Mouse (Mus musculus) Muller cell, postnatal 12 days (primary cell): ENCODE measurements around the gene Fancd2.

ENCODE experiments used
- DNase-seq: peaks from one replicate; pipeline ENCODE4 v3.0.0-alpha.2; 2015; ENCODE audit errors: inconsistent ontology term

Gene Fancd2

DNA sequence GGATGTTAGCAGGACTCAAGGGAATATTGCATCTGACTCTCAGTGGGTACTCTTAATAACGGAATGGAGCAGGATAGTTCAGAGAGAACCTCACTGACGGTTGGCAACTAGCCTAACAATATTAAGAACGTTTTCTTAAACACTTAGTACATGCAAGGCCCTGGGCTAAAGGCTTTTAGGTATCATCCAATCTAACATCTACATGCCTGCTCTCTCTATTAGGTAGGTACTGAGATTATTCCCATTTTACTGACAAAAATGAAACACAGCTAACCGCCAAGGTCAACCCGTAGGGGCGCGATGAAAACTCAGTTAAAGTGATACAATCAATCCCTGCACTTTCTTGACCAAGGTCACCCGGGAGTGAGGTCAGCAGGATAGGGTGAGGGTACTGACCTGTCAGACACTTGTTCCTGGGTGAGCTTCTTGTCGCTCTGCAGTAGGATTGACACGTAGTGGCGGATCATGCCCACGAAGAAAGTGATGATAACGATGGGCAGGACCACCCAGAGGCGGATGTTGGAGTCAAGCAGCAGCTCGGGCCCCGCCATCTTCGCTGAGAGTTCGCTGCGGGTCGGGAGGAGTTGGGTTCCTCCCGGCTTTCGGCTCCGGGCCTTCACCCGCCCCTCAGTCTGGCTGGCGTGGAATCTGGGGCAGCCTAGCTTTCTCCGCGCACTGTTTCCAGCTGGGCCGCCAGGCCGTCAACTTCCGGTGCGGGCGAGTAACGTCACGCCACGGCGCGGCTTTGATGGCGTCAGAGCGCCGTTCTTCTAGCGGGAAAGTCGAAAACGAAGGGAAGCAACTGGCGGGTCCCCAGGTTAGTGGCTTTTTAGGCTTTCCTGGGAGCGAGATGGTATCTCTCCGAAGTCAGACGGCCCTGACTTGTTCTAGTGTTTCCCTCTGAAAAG is at the start of gene Fancd2, which contains the start of gene Emc3:
Fancd2 (plus strand) TSS at position 751 of the 908 bp plus-strand sequence.
Emc3 (minus strand) TSS at position 721 of the 908 bp plus-strand sequence.
- peak; percentile 90 for DNase-seq

DNA sequence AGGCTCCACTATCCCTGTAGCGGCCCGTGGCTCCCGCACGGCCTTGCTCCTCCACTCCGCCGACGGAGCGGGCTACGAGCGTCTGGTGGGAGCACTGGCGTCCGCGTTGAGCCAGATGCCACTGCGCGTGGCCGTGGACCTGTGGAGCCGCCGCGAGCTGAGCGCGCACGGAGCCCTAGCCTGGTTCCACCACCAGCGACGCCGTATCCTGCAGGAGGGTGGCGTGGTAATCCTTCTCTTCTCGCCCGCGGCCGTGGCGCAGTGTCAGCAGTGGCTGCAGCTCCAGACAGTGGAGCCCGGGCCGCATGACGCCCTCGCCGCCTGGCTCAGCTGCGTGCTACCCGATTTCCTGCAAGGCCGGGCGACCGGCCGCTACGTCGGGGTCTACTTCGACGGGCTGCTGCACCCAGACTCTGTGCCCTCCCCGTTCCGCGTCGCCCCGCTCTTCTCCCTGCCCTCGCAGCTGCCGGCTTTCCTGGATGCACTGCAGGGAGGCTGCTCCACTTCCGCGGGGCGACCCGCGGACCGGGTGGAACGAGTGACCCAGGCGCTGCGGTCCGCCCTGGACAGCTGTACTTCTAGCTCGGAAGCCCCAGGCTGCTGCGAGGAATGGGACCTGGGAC is 48.9 kb upstream of the Fancd2 start:
- DNase-seq, result no peak

DNA sequence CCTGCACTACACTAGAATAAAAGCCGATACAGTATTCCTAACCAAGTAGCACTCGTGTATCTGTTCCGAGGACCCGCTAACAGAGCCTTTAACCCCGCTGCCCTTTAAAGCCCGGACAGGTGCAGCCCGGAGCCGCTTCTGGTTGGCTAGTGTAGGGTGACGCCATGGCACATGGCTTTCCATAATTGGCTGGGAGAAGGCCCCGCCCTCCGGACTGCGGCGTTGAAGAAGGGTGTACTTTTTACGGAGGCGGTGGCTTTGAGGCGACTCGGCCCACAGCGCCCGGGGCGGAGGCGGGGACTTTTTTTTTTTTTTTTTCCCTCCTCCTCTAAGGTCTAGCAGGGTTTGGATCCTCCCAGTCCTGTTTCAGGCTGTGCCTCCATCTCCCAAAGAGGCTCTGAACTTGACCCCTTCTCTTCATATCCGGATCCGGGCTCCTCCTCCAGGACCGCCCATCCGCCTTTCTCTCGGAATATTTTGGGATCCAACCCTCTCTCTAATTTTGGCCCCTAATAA is 48.3 kb upstream of the Fancd2 start, which contains the start of gene Creld1:
Creld1 (plus strand) TSS at position 198 of the 516 bp plus-strand sequence.
- DNase-seq, result peak; percentile 99

DNA sequence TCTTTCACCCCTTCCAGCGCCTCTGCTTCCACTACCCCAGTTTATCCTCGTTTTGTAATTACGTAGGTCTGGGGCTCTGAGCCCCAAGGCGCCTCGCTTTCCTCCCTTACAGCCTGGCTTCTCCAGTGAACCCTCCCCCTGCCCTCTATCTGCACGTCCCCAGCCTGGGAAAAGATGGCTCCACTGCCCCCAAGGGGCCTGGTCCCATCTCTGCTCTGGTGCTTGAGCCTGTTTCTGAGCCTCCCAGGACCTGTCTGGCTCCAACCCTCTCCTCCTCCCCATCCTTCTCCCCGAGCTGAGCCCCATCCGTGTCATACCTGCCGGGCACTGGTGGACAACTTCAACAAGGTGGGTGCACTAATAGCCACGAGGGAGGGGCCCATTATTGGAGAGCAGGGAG is 47.8 kb upstream of the Fancd2 start:
- no peak for DNase-seq

DNA sequence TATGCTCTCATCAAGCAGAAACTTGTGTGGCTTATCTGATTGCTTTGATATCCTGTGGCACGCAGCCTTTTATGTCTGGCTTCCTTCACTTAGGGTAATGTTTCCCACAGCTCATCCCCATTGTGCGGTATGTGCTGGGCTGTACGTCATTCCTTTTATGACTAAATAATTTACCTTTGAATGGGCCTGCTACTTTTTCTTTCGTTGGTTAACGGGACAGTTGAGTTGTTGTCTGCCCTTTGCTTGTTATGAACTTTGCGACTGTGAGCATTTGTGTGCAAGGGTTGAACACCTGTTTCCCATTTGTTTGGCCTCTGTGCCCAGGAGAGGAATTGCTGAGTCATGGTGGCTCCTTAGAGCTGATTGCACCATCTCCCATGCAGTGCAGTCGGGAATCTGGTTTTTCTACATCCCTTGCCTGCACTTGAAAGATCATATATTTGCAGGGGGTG is 44.3 kb upstream of the Fancd2 start:
- DNase-seq, result peak; percentile 42

DNA sequence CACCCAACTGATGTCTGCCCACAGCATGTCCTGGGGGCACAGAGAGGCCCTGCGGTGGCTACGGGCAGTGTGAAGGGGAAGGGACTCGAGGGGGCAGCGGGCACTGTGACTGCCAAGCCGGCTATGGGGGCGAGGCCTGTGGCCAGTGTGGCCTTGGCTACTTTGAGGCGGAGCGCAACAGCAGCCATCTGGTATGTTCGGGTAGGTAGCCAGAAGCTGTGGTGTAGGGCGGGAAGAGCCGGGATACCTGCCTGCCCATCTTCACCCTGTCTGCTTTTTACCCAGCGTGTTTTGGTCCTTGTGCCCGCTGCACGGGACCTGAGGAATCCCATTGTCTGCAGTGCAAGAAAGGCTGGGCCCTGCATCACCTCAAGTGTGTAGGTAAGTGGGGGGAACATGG is 42.1 kb upstream of the Fancd2 start:
- DNase-seq, result no peak

DNA sequence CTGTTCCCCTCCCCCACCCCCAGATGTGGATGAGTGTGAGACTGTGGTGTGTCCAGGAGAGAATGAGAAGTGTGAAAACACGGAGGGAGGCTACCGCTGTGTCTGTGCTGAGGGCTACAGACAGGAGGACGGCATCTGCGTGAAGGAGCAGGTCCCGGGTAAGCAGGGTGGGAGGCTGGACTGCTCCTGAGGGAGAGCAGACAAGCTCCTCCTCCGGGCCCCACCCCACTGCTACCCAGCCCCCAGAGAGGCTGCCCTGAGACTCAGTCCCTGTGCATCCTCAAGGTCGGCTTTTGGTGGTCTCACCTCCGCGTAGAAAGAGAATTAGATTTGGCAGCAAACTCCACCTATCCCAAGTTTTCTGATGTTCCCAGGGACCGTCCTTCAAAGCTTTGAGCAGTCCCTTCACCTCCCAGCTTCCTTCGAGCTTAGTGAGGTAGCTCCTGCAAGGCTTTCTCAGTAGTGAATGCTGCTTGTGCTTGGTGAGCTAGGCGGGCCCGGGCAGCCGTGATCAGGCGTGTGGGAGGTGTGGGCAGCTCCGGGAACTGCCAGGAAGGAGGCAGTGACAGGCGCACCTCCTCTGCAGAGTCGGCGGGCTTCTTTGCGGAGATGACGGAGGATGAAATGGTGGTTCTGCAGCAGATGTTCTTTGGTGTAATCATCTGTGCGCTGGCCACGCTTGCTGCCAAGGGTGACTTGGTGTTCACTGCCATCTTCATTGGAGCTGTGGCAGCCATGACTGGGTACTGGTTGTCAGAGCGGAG is 39.2 kb upstream of the Fancd2 start:
- no peak for DNase-seq

DNA sequence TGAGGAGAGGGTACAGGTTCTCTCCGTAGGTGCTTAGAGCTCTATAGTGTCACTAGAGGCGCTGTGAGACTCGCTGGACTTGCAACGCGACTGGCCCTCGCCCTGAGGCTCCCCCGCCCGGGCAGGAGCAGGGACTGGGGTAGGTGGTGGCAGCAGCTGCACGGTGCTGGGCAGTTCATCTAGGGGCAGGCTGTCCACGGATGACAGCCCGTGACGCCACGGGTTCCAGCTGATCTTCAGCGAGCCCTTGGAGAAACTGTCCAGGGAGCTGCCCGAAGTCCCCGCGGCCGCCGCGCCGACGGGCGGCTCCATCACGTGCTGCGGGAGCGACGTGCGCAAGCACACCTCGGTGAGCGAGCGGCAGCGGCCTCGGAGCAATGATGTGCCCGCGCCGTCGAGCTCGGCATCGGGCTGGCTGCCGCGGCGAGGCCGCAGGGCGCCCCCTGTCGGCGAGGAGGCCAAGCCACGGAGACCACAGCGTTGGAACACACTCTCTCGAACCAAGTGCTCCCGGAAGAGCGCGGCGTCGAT is 37.2 kb upstream of the Fancd2 start:
- DNase-seq, result peak; percentile 80

DNA sequence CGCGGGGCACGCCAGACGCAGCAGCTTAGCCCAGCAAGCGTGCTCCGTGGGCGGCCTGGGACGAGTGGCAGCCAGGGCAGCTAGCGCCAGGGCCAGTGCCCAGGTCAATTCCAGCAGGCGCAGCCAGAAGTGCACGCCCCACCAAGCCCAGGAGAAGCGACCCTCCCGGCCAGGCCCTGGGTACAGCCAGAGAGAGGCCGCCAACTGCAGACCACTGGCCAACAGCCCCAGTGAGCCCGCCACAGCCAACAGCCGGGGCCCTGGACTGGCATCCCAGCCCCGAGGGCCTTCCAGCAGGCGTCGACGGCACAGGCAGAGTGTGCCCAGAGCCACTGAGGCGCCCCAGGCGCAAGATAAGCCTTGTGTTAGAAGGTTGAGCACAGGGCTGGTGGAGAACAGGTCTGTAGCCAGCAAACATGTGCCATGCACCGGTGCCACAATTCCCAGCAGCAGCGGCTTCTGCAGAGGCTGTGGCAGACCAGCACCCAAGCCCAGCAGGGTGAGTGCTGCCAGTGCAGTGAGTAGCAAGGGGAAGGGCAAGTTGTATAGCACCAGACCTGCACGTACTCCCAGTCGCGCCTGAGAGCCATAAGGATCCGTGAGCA is 36.3 kb upstream of the Fancd2 start:
- DNase-seq, result no peak

DNA sequence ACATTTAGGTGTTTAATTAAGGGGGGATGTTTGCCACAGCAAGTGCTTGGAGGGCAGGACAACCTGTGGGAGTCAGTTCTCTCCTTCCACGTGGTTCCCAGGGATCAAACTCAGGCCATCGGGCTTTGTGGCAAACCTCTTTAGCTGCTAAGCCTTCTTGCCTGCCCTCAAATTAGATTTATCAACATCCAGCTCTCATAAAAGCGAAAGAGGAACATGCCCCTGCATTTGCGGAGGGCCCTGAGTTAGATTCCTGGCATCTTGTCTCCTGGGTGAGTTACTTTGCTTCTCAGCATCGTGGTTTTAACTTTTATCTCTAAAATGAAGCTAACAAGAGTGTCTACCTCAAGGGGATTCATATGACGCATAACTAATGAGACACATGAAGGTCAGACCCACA is 32.1 kb upstream of the Fancd2 start:
- DNase-seq, result no peak

DNA sequence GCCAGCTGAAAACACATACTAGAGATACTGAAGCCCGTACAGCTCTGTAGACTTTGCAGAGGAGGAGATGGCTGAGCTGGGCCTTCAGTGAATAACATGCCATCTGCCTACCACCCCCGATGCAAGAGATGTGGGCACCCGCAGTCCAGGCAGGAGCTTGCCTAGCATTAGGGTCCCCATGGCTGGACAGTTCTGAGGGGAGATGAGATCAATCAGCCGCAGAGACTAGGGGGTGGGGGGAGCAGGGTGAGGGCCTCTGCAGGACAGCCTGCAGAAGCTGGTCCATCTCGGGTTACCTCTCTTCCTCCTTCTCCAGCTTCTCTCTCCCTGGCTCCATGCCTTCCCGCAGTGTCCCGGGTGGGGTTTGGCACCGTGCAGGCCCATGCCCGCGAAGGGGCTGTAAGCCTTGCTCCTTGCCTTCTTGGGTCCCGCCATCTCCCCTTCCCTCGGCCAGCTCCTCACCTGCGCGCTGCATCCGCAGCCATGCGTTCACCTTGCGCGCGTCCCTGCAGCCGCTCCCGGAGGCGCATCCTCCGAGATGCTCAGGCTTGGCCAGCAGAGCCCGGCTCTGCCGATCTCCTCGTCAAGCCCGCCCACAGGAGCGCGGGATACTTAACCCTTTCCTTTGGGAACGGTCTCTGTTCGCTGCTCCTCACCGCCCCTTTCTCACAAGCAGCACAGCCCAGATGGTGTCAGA is 29.9 kb upstream of the Fancd2 start, which contains the start of gene Prrt3:
Prrt3 (minus strand) TSS at position 544 of the 697 bp plus-strand sequence.
- DNase-seq, result no peak

DNA sequence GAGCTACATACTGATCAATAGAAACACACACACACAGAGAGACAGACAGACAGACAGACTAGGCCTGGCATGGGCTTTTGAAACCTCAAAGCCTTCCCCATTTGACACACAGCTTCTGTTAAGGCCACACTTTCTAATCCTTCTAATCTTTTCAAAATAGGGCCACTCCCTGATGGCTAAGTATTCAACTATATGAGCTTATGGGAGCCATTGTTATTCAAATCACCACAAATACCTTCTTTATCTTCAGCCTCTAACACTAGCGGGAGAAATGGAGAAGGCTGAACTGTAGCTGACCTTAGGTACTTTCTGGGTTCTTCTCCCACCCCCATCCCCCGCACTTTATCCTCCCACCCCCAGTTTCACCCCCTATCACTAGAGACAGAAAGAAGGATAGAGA is 28.7 kb upstream of the Fancd2 start:
- no peak for DNase-seq

DNA sequence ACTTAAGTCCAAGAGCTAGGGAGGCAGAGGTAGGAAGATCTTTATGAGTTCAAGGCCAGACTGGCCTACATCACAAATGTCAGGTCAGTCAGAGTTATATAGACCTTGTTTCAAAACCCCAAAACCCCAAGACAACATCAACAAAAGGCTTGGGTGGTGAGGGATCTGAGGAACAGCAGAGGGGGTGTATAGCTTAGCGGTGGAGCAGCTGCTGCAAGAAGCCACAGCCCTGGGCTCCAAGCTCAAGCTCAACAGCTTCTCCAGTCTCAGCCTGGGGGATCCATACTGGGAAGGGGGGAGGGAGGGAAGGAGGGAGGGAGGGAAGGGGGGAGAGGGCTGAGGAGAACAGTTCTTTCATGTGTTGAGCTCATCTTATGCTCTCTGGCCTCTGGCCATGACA is 25.8 kb upstream of the Fancd2 start:
- DNase-seq, result no peak

DNA sequence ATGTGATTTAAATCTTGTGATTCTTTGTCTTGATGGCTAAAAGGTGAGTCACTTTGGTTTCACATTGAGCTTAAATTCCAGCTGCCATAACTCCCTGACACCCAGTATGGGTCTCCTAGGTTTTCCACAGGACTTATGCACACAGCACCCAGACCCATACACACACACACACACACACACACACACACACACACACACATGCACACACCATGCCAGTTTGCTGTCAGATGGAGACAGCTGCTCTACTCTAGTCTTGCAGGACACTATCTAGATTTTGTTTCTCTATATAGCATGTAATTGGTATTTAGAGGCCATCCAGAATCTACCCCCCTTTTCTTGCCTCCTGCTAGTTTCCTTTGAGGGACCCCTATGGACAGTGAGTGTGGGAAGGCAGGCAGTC is 24.4 kb upstream of the Fancd2 start:
- DNase-seq, result no peak

DNA sequence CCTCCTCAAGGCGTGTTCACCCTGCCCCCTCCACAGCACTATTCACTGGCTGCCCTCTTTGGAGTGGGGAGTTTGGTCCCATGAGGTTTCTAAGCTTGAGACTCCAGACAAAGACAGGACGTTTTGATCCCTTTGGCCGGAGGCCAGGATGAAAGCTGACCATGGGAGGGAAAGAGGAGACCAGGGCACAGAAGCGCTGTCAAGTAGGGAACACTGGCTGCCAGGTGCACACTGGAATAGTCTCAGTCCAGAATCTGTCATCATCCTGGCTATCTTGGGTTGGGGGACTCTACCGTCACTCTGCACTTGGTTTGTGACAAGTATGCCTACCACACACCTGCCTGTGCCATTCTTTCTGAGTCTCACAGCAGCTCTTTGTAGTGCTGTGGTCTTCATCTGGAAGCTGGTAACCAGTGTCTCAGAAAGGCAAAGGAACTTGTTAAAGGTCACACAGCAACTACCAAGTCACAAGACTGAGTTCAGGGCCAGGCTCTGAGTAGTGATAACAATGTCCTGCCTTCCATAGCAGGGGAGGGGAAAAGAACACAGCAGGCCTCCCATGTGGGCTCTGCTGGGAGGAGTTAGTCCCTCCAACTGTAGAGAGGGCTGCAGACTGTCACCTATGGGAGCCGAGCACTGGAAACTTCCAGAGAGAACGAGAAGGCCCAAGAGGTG is 23.1 kb upstream of the Fancd2 start:
- DNase-seq, result no peak

DNA sequence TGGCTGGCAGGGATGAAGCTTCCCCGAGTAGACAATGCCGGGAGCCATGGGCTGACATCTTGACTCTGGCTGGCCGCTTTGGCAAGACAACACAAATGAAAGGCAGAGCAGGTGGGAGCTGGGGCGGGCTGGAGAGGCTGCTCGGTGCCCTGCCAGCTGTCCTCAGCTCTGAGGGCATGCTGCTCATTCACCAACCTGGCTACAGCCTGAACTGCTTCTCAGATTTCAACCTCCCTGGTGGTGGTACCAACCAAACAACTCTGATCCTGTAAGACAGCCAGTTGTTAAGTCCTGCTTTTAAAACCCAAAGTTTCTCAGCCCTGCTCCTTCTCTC is 22.6 kb upstream of the Fancd2 start:
- no peak for DNase-seq

DNA sequence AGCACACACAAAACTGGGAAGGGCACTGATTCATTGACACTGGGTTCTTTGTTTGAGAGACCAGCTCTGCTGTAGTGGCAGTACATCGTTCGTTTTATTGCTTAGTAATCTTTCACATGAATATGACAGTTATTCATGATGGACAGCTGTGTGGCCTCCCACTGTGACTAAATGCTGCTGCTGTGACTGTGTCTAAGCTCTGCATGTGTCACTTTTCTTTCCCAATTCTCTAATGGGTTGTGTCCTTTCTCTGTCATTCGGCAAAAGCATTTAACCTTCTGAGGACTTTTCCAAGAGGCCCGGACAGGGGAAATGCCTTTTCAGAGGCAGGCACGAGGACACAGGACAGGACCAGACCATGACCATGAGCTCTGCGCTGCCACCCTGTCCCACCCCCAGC is 17.5 kb upstream of the Fancd2 start:
- no peak for DNase-seq

DNA sequence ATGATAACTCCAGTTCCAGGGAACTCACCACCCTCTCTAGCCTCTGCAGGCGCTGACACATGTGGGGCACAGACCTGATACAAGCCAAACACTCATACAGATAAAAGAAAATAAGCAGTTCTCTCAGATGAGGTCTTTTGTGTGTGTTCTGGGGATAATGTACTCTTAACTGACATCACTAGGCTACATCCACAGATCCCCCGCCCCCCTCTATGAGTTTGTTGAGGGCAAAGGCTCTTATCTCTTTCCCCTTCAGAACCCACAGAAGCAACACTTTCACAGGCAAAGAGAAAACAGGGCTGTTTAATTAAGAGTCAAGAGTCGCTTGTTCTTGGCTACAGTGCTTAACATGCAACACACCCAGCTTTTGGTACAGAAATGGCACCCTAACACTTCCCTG is 16.9 kb upstream of the Fancd2 start:
- no peak for DNase-seq

DNA sequence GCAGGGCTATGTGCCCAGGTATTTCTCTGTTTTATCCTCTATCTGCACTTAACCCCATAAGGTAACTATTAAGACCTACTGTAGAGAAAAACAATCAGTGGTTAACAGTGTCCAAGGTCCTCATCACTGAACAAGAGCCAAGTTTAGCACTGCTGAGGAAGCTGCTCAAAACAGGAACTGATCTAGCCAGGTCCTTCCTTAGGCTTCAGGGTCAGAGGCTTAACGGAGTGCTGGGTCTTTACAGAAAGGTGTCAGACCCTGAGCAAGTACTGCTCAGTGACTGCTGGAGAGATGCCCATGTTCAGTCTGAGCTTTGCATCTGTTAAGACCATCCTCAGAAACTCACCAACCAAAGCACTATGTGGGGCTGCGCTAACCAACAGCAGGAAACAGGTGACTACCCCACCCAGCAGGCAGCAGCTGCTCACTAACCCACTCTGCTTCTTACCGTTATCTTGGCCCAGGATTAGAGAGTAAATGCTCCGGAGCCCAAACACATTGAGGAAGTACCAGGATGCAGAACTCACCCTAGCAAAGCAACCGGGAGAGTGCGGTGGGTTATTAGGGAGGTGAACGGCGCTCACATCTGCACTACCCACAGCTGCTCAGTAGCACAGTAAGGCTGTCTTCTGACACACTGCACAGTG is 13.9 kb upstream of the Fancd2 start:
- DNase-seq, result no peak

DNA sequence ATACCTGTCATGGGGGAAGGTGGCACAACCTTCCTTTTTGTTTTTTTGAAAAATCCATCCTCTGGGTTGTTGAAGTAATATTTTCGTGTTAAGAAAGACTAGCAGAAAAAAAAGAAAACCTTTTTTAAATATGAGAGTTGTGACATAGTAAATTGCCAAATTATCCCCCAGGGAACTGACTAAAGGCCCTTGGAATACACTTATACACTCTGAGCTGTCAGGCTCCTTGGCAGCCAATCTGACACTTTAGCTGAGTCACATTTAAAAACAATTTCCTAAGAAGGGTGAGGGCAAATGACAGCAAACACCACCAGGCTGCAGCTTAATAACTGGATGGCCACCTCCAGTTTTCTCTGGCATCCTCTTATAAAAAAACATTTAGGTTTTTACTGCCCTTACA is 9.2 kb upstream of the Fancd2 start:
- DNase-seq, result no peak
